Comparison of ENCODE assay signal across 8 mouse cellular contexts in the genomic region with DNA sequence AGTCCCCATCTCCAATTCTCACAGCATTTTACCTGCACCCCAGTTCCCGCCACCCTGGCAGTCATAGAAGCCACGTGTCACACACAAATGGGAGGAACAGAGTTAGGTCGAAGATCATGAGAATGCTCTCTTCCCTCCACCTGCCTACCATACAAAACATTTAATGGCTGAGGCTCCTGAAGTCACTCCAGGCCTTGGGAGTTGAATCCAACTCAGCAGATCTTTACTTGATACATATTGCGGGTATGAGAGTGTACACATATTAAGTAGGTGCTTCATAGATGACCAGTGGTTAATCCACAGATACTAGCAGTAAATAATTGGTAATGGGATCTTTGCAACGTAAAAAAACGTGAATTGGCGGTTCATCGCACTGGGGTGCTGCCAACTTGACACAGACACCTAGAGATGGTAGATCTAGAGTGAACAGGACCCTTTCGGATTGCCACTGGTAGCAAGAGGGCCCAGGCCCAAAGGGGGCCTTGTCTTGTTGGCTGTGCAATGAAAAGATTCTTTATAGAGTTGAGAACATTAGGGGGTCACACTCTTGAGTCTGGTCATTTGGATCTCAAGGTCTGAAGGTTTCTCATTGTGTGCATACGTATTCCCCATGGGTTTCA. TPM values are rescaled to one million over a fixed set of nuclear protein-coding genes. Genes with fewer than 3 reads are reported as not detected.
A peak's percentile ranks its signal among the peaks of the same experiment; 100 is the strongest.
DNase-seq lines count a peak whose midpoint lies in the region; ATAC-seq and TF ChIP-seq lines count a peak whose summit lies in the region.

No protein-coding gene starts in this region.

- peak overlapping the region; percentile 68 for H3K4me3 ChIP-seq in kidney, postnatal 0 days (replicated peaks; ENCODE audit: low read depth, low read length)
- H3K4me3 ChIP-seq in forebrain, embryonic 12.5 days (replicated peaks) = peak overlapping the region; percentile 56
- peak overlapping the region; percentile 74 for H3K4me3 ChIP-seq in liver, embryonic 12.5 days

- peak overlapping the region; percentile 69 for H3K9ac ChIP-seq in kidney, postnatal 0 days (ENCODE audit: low read depth, low read length)
- H3K9ac ChIP-seq in forebrain, embryonic 12.5 days = peak overlapping the region; percentile 67
- H3K9ac ChIP-seq in liver, embryonic 12.5 days = peak overlapping the region; percentile 80

- peak overlapping the region; percentile 64 for H3K4me2 ChIP-seq in kidney, postnatal 0 days (ENCODE audit: low read length)
- H3K4me2 ChIP-seq in forebrain, embryonic 12.5 days = peak overlapping the region; percentile 63
- H3K4me2 ChIP-seq in liver, embryonic 12.5 days = peak overlapping the region; percentile 77

- no peaks in the 10 kb centered on the region for H3K36me3 ChIP-seq in kidney, postnatal 0 days (ENCODE audit: insufficient read depth, low read length)
- no peaks in the 10 kb centered on the region for H3K36me3 ChIP-seq in forebrain, embryonic 12.5 days (replicated peaks)
- no peaks in the 10 kb centered on the region for H3K36me3 ChIP-seq in liver, embryonic 12.5 days

- peak; percentile 13; the same call in 1 of the 2 replicates for ATAC-seq in kidney, postnatal 0 days (replicated peaks; ENCODE audit: low FRiP score, low read depth)
- ATAC-seq in forebrain, embryonic 12.5 days (ENCODE audit: low FRiP score) = 0 out of 2 replicates have a peak, but pooled peaks have one; percentile 2
- ATAC-seq in liver, embryonic 12.5 days = no peak

- H3K4me1 ChIP-seq in kidney, postnatal 0 days (replicated peaks; ENCODE audit: insufficient read depth, low read length) = peaks cover 8% of the 10 kb centered on the region; the same call in 1 of the 2 replicates
- H3K4me1 ChIP-seq in forebrain, embryonic 12.5 days = peaks cover 21% of the 10 kb centered on the region
- H3K4me1 ChIP-seq in liver, embryonic 12.5 days = peaks cover 31% of the 10 kb centered on the region

- no peaks in the 10 kb centered on the region for H3K9me3 ChIP-seq in kidney, postnatal 0 days (replicated peaks; ENCODE audit: low read length)
- H3K9me3 ChIP-seq in forebrain, embryonic 12.5 days = no peaks in the 10 kb centered on the region
- no peaks in the 10 kb centered on the region for H3K9me3 ChIP-seq in liver, embryonic 12.5 days (replicated peaks)

- DNase-seq in kidney, postnatal 0 days (ENCODE audit: low spot score) = no peak
- no peak for DNase-seq in kidney, postnatal 4 days
- peak; percentile 16 for DNase-seq in WW6 (ENCODE audit: low read depth, low spot score)
- DNase-seq in left cerebral cortex, postnatal 25 days (ENCODE audit: low spot score in 2 of 2) = no peak
- no peak for DNase-seq in kidney, postnatal 14 days
- DNase-seq in spleen, postnatal 36 days (ENCODE audit: low spot score in 2 of 2) = no peak

- H3K27ac ChIP-seq in kidney, postnatal 0 days = no peak overlapping the region
- peak overlapping the region; percentile 73; the same call in 1 of the 2 replicates for H3K27ac ChIP-seq in forebrain, embryonic 12.5 days
- peak overlapping the region; percentile 83 for H3K27ac ChIP-seq in liver, embryonic 12.5 days

- 68% methylated on average over 10 of the region's 10 CpGs for WGBS in kidney, postnatal 0 days
- WGBS in forebrain, embryonic 12.5 days = 66% methylated on average over 10 of the region's 10 CpGs
- WGBS in liver, embryonic 12.5 days (ENCODE audit: insufficient replicate concordance) = 58% methylated on average over 10 of the region's 10 CpGs

- TF ChIP-seq CTCF in kidney, postnatal 0 days (IDR thresholded peaks at IDR 0.05; ENCODE audit: low read depth) = no peak

- intact Hi-C loops in left cerebral cortex, postnatal 25 days (cut with DNase I) = loop anchor here (10.0 kb wide), 1 partner anchor 483 kb away; a partner anchor contains a TSS

- no peaks in the 10 kb centered on the region for H3K27me3 ChIP-seq in kidney, postnatal 0 days (ENCODE audit: insufficient read depth, low read length)
- no peaks in the 10 kb centered on the region for H3K27me3 ChIP-seq in forebrain, embryonic 12.5 days
- H3K27me3 ChIP-seq in liver, embryonic 12.5 days (replicated peaks) = no peaks in the 10 kb centered on the region

RNA-seq across cellular contexts. Expression of a gene that starts 0.6 kb away (rescaled TPM):
- 8.2 and 8.8 TPM in 2 replicates for polyA plus RNA-seq in kidney, postnatal 0 days (2015; fragmentation: Nextera tagmentation; extraction: Ambion mirVana)
- polyA plus RNA-seq in forebrain, embryonic 12.5 days (2016; fragmentation: Nextera tagmentation; extraction: Ambion mirVana) = 22.7 and 26.3 TPM in 2 replicates
- polyA plus RNA-seq in liver, embryonic 12.5 days (2016; fragmentation: Nextera tagmentation; extraction: Ambion mirVana) = 9.8 and 11.0 TPM in 2 replicates
- 1 to 10 TPM; 6.7 to 7.6 TPM for total RNA-seq in left cerebral cortex, postnatal 25 days (2021)
